Mouse (Mus musculus): Measurements from ENCODE around the gene Olfr878. TPM values are rescaled to one million over a fixed set of nuclear protein-coding genes. Genes with fewer than 3 reads are reported as not detected.

Olfr878 gene
- polyA plus RNA-seq, 1 experiment from 2014 or later: not detected

GRCm38 (mm10) chr9:37941167-37941566, 23.5 kb downstream of the Olfr878 start:
- H3K27me3 ChIP-seq (replicated peaks): no peaks in the 10 kb centered on the region
- ATAC-seq (replicated peaks): no peak
- H3K27ac ChIP-seq: no peak overlapping the region
- H3K9ac ChIP-seq: no peak overlapping the region
- no peak overlapping the region for H3K4me3 ChIP-seq
- WGBS: 99% methylated on average over 2 of the region's 2 CpGs
- no peaks in the 10 kb centered on the region for H3K36me3 ChIP-seq (replicated peaks)
- no peak overlapping the region for H3K4me2 ChIP-seq
- no peaks in the 10 kb centered on the region for H3K9me3 ChIP-seq
- no peaks in the 10 kb centered on the region for H3K4me1 ChIP-seq

Other genes with a start within 250 kb of the Olfr878 start
- gene Panx3, start 248.6 kb upstream of the Olfr878 start, polyA plus RNA-seq (2015; fragmentation: Nextera tagmentation; extraction: Ambion mirVana): not detected in 2 replicates
- not detected in 2 replicates for gene Olfr160, start 201.6 kb upstream of the Olfr878 start, polyA plus RNA-seq (2015; fragmentation: Nextera tagmentation; extraction: Ambion mirVana)
- not detected in 2 replicates for gene Olfr874, start 172.7 kb upstream of the Olfr878 start, polyA plus RNA-seq (2015; fragmentation: Nextera tagmentation; extraction: Ambion mirVana)
- gene Olfr875, start 146.0 kb upstream of the Olfr878 start, polyA plus RNA-seq (2015; fragmentation: Nextera tagmentation; extraction: Ambion mirVana): 0.10 TPM in 1 of 2 replicates, not detected in the other
- not detected in 2 replicates for gene Olfr876, start 114.8 kb upstream of the Olfr878 start, polyA plus RNA-seq (2015; fragmentation: Nextera tagmentation; extraction: Ambion mirVana)
- not detected in 2 replicates for gene Olfr877, start 63.6 kb upstream of the Olfr878 start, polyA plus RNA-seq (2015; fragmentation: Nextera tagmentation; extraction: Ambion mirVana)
- gene Olfr145, start 21.1 kb upstream of the Olfr878 start, polyA plus RNA-seq (2015; fragmentation: Nextera tagmentation; extraction: Ambion mirVana): not detected in 2 replicates
- not detected in 2 replicates for gene Olfr881, start 74.0 kb downstream of the Olfr878 start, polyA plus RNA-seq (2015; fragmentation: Nextera tagmentation; extraction: Ambion mirVana)
- not detected in 2 replicates for gene Olfr883, start 108.0 kb downstream of the Olfr878 start, polyA plus RNA-seq (2015; fragmentation: Nextera tagmentation; extraction: Ambion mirVana)
- not detected in 2 replicates for gene Olfr884, start 128.7 kb downstream of the Olfr878 start, polyA plus RNA-seq (2015; fragmentation: Nextera tagmentation; extraction: Ambion mirVana)
- not detected in 2 replicates for gene Olfr885, start 143.5 kb downstream of the Olfr878 start, polyA plus RNA-seq (2015; fragmentation: Nextera tagmentation; extraction: Ambion mirVana)
- gene Olfr887, start 166.2 kb downstream of the Olfr878 start, polyA plus RNA-seq (2015; fragmentation: Nextera tagmentation; extraction: Ambion mirVana): not detected in 2 replicates
- gene Olfr888, start 190.3 kb downstream of the Olfr878 start, polyA plus RNA-seq (2015; fragmentation: Nextera tagmentation; extraction: Ambion mirVana): not detected in 2 replicates
- gene Olfr889, start 197.4 kb downstream of the Olfr878 start, polyA plus RNA-seq (2015; fragmentation: Nextera tagmentation; extraction: Ambion mirVana): 0.05 and 0.08 TPM in 2 replicates
- not detected in 2 replicates for gene Olfr890, start 224.7 kb downstream of the Olfr878 start, polyA plus RNA-seq (2015; fragmentation: Nextera tagmentation; extraction: Ambion mirVana)

Measured in midbrain, embryonic 15.5 days (tissue).